Mouse (Mus musculus): ENCODE measurements at regions not wholly inside any gene's neighbourhood (a gene's known extent, or its start where the extent isn't known, plus 50 kb on each side); places are given as distances from the start of the nearest gene placed in this dataset.

- DNase-seq (ENCODE audit: extremely low spot score, low read depth, low spot score) = no peak
Measured at GRCm38 (mm10) chr13:47720645-47721044, 540.4 kb upstream of the Id4 start.

- DNase-seq (ENCODE audit: extremely low spot score, low read depth, low spot score) = no peak
Measured at GRCm38 (mm10) chr13:47734415-47734814, 526.6 kb upstream of the Id4 start.

- no peak for DNase-seq (ENCODE audit: extremely low spot score, low read depth, low spot score)
Measured at GRCm38 (mm10) chr13:47735426-47736063, 525.5 kb upstream of the Id4 start.

- no peak for DNase-seq (ENCODE audit: extremely low spot score, low read depth, low spot score)
Measured at GRCm38 (mm10) chr13:47748906-47749305, 512.1 kb upstream of the Id4 start.

- DNase-seq (ENCODE audit: extremely low spot score, low read depth, low spot score) = no peak
Measured at GRCm38 (mm10) chr13:47751033-47751432, 510.0 kb upstream of the Id4 start.

GRCm38 (mm10) chr13:47764802-47765597 lies 496.0 kb upstream of the Id4 start:
- DNase-seq (ENCODE audit: extremely low spot score, low read depth, low spot score) = no peak

GRCm38 (mm10) chr13:47768963-47769527 lies 492.0 kb upstream of the Id4 start:
- DNase-seq (ENCODE audit: extremely low spot score, low read depth, low spot score) = no peak

GRCm38 (mm10) chr13:47777206-47778099 lies 483.6 kb upstream of the Id4 start:
- DNase-seq (ENCODE audit: extremely low spot score, low read depth, low spot score) = no peak

- no peak for DNase-seq (ENCODE audit: extremely low spot score, low read depth, low spot score)
Measured at GRCm38 (mm10) chr13:47778218-47779009, 482.6 kb upstream of the Id4 start.

GRCm38 (mm10) chr13:47784406-47784805 lies 476.6 kb upstream of the Id4 start:
- DNase-seq (ENCODE audit: extremely low spot score, low read depth, low spot score) = no peak

GRCm38 (mm10) chr13:47797859-47798258 lies 463.2 kb upstream of the Id4 start:
- no peak for DNase-seq (ENCODE audit: extremely low spot score, low read depth, low spot score)

GRCm38 (mm10) chr13:47811711-47812415 lies 449.2 kb upstream of the Id4 start:
- DNase-seq (ENCODE audit: extremely low spot score, low read depth, low spot score) = no peak

GRCm38 (mm10) chr13:47818924-47819564 lies 442.0 kb upstream of the Id4 start:
- no peak for DNase-seq (ENCODE audit: extremely low spot score, low read depth, low spot score)

- no peak for DNase-seq (ENCODE audit: extremely low spot score, low read depth, low spot score)
Measured at GRCm38 (mm10) chr13:47836491-47836890, 424.5 kb upstream of the Id4 start.

- DNase-seq (ENCODE audit: extremely low spot score, low read depth, low spot score) = no peak
Measured at GRCm38 (mm10) chr13:47842418-47842817, 418.6 kb upstream of the Id4 start.

GRCm38 (mm10) chr13:47843011-47843410 lies 418.0 kb upstream of the Id4 start:
- DNase-seq (ENCODE audit: extremely low spot score, low read depth, low spot score) = no peak

- DNase-seq (ENCODE audit: extremely low spot score, low read depth, low spot score) = no peak
Measured at GRCm38 (mm10) chr13:47843541-47844267, 417.3 kb upstream of the Id4 start.

- no peak for DNase-seq (ENCODE audit: extremely low spot score, low read depth, low spot score)
Measured at GRCm38 (mm10) chr13:47846713-47847112, 414.3 kb upstream of the Id4 start.

Data from hindlimb bud, embryonic 11.5 days (tissue).